Mouse (Mus musculus) mesoderm, embryonic 11.5 days (tissue): Measurements from ENCODE around the gene Fam227b.

Experiments used
- DNase-seq: peaks from one replicate; pipeline ENCODE4 v3.0.0-alpha.2; 2012; ENCODE audit warnings: low read depth, low spot score

Gene Fam227b

DNA sequence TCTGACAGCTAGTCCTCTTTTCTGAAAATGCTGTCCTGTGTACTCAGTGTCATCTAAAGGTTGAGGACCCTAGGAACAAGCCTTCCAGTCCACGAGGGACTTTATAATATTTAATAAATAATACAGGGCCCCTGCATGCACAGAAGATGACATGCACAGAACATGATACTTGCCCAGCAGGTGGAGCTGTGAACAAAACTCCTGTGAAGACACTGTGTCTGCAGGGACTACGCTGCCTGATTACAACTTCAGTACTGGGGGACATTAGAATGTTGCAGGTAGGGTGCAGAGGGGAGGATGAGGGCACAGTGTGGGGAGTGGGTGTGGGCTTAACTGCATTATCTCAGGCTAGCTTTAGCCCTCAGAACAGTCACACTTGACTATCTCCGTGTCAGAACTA is 145.7 kb downstream of the Fam227b start:
- peak; percentile 13 for DNase-seq

DNA sequence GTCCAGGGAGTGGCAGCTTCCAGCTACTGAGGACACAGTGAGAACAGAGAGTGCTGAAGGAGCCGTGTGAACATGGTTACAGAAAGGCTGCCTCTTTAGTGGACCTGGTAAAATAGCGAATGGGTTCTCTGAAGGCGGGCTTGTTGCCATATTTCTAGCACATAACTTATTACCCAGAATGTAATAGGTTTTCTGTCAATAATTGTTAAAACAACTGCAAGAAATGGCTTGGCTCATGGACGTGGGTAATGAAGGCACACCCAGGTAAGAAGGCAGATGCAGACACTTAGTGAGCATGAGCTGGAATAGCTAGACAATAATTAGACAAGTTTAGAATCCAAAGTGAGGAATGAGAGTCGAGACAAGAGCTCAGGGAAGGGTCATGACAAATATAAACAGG is 149.5 kb downstream of the Fam227b start:
- DNase-seq: no peak

DNA sequence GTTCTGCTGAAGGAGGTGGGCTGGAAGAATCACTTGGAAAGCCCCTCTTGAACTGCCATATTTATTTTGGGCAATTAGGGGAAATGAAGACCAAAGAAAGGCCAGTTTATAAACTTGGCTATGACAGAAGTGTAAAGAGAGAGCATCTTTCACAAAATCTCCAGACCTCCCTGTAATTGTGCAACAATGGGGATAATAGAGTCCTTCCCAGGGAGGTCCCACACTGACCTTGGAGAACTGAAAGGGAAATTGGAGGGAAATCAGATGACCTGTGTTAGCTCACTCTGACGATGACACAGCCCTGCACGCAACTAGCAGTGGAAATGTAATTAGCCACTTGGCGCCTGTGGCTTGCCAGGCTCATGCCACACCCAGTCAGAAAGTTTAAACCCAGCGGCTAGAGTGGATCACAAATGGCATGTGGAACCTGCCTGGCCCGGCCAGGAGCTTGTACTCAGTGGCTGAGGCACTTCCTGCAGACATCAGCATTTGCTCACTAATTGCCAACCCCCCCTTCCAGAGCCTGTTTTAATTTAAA is 175.9 kb downstream of the Fam227b start:
- no peak for DNase-seq

DNA sequence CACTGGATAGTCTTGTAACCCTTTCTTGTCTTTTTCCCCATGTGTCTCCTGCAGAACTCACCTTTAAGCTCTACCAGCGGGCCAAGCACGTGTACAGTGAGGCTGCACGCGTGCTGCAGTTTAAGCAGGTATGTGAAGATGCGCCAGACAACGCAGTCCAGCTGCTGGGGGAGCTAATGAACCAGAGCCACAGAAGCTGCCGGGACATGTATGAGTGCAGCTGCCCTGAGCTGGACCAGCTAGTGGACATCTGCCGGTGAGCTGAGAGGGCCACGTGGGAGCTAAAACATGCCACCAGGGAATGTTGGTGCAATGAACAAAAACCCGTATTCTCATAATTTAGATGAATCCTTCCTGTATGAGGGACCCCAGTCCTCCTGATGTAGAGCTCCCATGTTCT is 176.6 kb downstream of the Fam227b start:
- no peak for DNase-seq

DNA sequence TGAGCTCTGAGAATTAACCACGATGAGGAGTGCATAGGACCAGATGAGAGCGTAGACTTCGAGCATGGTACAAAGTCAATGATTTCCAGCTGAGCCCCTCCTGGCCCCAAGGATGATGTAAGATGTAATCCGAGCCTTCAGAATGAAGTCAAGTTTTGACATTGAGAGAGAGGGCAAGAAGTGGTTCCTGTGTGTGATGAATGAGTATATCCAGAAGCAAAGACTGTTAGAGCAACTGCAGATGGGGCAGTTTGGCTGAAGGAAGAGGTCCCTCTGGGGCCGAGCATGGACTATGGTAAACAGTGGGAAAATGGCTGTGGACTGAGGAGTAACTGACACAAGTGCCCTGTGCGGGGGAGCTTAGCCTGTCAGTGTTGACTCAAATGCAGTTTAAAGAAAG is 178.6 kb downstream of the Fam227b start:
- DNase-seq: peak; percentile 59

DNA sequence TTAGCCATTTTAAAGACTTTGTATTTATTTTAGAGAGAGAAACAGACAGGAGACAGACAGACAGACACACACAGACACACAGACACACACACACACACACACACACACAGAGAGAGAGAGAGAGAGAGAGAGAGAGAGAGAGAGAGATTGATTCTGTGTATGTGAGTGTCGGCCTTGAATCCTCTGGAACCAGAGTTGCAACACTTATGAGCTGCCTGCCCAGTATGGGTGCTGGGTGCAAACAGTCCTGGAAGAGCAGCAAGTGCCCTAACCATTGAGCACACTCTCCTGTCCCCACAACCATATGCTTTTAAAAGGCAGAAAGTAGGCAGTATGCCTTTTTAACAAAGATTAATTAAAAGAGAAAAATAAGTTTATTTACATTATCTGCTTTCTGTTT is 183.0 kb downstream of the Fam227b start:
- no peak for DNase-seq

DNA sequence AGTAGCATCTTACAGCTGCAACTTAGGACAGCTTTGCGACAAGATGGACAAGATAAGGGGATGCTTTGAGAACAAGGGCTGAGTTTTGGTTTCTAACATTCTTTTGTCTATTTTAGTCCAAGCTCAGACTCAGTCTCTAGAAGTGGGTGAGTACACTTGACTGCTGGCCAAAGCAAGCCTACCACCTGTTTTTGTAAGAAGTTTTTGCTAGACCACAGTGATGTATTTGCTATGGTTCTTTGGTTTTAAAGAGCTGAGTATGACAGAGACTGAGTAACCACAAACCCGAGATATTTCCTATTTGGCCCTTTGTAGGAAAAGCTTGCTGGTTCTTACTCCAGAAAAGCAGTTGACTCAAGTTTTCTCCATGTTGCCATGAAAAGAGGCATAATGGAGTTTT is 203.6 kb downstream of the Fam227b start:
- DNase-seq: no peak

DNA sequence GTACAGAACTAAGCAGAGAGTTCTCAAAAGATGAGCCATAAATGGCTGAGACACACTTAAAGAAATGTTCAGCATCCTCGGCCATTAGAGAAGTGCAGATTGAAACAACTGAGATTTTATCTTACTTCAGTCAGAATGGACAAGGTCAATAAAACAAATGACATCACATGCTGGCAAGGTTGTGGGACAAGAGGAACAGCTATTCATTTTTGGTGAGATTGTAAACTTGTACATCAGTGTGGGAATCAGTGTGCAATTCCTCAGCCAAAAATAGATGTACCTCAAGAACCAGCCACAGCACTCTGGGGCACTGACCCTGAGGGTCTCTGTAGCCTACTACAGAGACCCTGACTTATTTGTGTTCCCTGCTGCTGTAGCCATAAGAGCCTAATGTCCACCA is 208.5 kb downstream of the Fam227b start:
- no peak for DNase-seq

DNA sequence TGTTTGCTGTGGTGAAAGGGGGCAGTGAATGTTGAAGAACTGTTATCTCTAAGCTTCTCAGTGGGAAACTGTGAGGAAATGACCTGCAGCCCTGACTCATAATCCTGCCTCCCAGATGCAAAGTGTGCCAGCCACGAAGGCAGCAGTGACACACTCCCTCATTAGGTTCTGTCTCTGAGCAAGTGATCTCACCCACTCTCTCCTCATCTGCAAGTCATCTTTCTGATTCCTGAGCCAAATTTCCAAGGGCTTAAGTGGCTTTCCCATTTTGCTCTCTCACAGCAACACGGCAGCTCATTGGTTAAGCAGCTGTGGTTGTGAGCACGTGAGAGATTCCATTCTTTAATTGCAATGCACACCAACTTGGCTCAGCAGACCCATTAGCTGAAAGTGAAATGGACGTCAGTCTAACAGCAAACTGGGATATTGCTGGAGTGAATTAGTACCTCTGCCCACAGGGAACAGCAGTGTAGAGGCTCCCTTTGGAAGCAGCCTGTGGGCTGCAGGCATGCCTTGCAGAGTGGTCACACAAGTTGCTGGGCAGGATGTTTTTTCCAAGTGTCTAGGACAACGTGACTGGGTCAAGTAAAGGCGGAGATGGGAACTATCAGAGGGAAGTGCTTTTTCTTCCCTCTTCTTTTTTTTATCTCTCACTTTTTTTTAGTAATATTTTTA is 210.6 kb downstream of the Fam227b start:
- no peak for DNase-seq

DNA sequence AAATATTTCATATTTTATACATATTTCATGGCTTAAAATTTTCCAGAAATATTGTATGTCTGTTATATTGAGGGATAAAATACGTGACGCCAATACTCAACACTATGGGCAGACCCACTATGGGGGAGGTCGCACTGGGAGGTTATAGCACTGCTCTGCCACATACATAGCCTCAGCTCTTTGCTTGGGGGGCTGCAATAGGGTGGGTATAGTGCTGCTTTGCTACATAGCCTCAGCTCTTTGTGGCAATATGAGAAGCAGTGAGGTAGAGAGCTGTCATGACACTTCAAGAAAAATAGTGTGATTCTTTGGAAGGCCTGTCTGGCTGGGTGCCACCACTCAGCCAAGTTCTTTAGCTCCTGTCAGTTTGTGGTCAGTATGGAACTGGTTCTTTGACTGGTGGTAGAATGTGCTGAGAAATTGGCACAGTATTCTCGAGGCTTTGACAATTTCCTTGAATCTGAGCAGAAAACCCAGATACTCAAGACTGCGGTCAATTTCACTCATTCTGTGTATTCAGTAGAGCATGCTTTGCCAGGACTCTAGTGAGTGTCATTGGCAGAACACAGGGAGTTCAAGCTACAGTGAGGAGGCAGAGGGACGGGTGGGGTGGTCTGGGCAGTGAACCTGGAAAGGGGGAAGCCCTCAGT is 212.7 kb downstream of the Fam227b start:
- no peak for DNase-seq

DNA sequence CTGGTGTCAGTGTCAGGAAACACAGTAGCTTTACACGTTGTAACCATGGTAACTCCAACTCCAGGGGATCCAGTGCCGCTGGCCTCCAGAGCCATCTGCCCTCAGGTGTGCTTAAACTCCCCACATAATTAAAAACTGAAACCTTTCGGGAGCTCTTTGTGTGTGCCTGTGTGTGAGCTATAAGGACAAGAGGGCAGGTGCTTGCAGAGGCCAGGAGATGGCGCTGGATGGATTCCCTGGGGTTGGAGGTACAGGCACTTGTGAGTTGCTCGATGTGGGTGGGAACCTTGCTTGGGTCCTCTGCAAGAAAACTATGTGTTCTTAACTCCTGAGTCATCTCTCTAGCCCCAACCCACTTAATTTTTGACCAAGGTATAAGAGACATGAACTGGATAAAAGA is 215.4 kb downstream of the Fam227b start:
- DNase-seq: no peak

DNA sequence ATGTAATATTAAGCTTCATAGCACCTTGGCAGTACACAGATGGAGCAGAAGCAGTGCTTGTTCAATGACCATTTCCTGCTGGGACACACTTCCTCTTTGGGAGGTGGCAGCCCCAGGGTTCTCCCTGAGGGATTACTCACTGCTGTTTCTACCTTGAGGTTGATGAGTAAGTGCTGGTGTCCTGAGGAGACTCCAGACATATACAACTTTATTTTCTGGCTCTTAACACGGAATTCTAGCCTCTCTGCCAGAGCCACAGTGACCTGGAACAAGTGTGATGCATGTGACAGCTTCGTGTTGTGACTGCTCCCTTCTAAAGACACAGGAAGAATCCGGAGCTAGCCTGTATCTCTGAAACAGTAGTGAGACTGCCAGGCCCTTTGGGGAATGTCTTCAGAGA is 217.8 kb downstream of the Fam227b start:
- no peak for DNase-seq
